Mouse (Mus musculus) hindbrain, embryonic 11.5 days (tissue): ENCODE results near the gene Lrrc57. TPM values are rescaled to one million over a fixed set of nuclear protein-coding genes. Genes with fewer than 3 reads are reported as not detected.
A peak's percentile ranks its signal among the peaks of the same experiment; 100 is the strongest.

ENCODE experiments used
- ATAC-seq: fragments of 200-750 bp; cut with Nextera tagmentation; 2 replicates; pipeline ENCODE4 v1.8.0; 2017; ENCODE audit warnings: mild to moderate bottlenecking, moderate TSS enrichment, moderate library complexity; ENCODE audit not compliant: low FRiP score
- DNase-seq: peaks from one replicate; pipeline ENCODE4 v3.0.0-alpha.2; 2015; ENCODE audit warnings: low spot score
- H3K27ac ChIP-seq: fragments of 300-500 bp; sonication (generic); 2 replicates; pipeline ENCODE4 v1.5.1; 2014; ENCODE audit warnings: mild to moderate bottlenecking, low read depth, low read length
- H3K27me3 ChIP-seq: fragments of 300-500 bp; sonication (generic); 2 replicates; pipeline ENCODE4 v1.6.1; 2014; ENCODE audit warnings: mild to moderate bottlenecking, low read length, moderate library complexity, mixed read lengths; ENCODE audit not compliant: control insufficient read depth, insufficient read depth
- H3K36me3 ChIP-seq: fragments of 300-500 bp; sonication (generic); 2 replicates; pipeline ENCODE4 v1.6.1; 2014; ENCODE audit warnings: mild to moderate bottlenecking, low read length, moderate library complexity, mixed read lengths; ENCODE audit not compliant: control insufficient read depth, insufficient read depth
- H3K4me1 ChIP-seq: fragments of 300-500 bp; sonication (generic); replicated peaks from 2 replicates; pipeline ENCODE4 v1.6.1; 2014; ENCODE audit warnings: low read length, mixed read lengths; ENCODE audit not compliant: control insufficient read depth, insufficient read depth
- H3K4me2 ChIP-seq: fragments of 300-500 bp; sonication (generic); replicated peaks from 2 replicates; pipeline ENCODE4 v1.6.1; 2014; ENCODE audit warnings: mild to moderate bottlenecking, low read depth, low read length
- H3K4me3 ChIP-seq: fragments of 300-500 bp; sonication (generic); 2 replicates; pipeline ENCODE4 v1.5.1; 2014; ENCODE audit warnings: low read depth, low read length
- H3K9ac ChIP-seq: fragments of 300-500 bp; sonication (generic); 2 replicates; pipeline ENCODE4 v1.6.1; 2014; ENCODE audit warnings: low read depth, low read length
- H3K9me3 ChIP-seq: fragments of 300-500 bp; sonication (generic); 2 replicates; pipeline ENCODE4 v1.6.1; 2016; ENCODE audit warnings: low read length; ENCODE audit not compliant: control insufficient read depth
- WGBS: fragments of 180-500 bp; shearing (Covaris S2); extraction: QIAGEN DNeasy Blood & Tissue Kit; methylation state at CpG from one replicate; pipeline ENCODE4 v1.1.7; 2014; 5-methylcytosine and 5-hydroxymethylcytosine counted together
- polyA plus RNA-seq: library from polyadenylated mRNA; unstranded; fragments of >200 nt; fragmentation: Nextera tagmentation; extraction: Ambion mirVana; gene quantifications from 2 replicates; pipeline ENCODE4 v1.2.1, GENCODE M21; 2014

Gene Lrrc57
- polyA plus RNA-seq, 1 experiment from 2014 or later, result 39.3 TPM

DNA sequence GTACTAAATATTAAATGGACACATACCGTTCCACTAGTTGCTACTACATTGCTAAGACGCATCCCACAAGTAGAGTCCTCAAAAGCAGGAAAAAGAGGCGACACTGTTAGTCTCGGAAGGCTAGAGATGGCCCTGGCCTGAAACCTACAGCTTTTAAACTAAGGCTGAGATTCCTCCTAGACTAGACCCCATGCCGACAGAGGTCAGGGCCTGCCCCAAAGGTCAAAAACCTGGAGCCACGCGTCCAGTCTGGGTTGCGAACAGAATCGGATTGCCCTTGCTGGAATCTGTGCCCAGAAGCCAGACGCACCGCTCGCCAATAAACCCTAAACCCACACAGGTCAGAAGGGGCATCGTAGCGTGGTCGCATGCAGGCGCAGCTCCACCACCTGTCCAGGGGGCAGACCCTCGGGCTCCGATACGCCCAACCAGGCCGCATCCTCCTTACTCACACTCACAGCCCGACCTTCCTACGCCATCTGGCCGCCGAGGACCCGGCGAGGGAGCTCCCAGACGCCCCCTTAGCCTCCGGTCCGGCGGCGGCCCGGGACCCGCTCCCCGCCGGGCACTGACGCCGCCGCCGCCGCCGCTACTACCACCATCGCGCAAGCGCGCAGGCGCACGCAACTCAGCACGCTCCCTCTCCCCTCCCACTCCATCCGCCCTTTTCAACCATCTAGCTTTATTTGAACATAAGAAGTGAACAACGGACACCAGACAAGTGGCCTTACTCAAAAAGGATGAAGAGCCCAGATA lies 45.9 kb downstream of the Lrrc57 start, which contains the start of gene Zfp106:
Gene Zfp106, minus strand, starts transcription at position 609 of the 756 bp plus-strand sequence.
- Histone ChIP-seq H3K27me3 (no peaks in the 10 kb centered on the region), H3K27ac (peak within 1 kb of the TSS; percentile 77), H3K36me3 (no peaks in the 10 kb centered on the region), H3K9ac (peak within 1 kb of the TSS; percentile 95), H3K9me3 (no peaks in the 10 kb centered on the region), H3K4me1 (0 out of 2 replicates have a peak, but pooled peaks cover 2% of the 10 kb centered on the region), H3K4me3 (peak within 1 kb of the TSS; percentile 90), H3K4me2 (peak within 1 kb of the TSS; percentile 78)
- under 1% methylated on average over 48 of the region's 50 CpGs for WGBS
- DNase-seq (peak; percentile 91), ATAC-seq (peak; percentile 86)

DNA sequence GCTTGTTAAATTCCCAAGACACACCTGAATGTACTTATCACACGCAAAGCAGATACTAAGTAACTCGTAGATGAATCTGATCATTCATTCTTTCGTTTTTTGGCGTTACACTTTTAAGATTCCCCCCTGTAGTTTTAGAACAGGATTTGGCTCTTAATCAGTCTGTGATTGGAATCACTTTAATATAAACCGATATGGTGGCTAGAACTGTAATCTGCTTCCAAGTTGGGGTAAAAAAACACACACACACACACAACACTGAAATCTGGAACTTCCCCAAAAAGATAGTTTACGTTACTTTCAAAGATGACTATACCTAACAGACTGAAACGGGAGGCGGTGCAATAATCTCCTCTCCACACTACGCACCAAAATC lies 46.5 kb downstream of the Lrrc57 start:
- H3K4me2 ChIP-seq, result peak overlapping the region; percentile 78
- no peaks in the 10 kb centered on the region for H3K4me1 ChIP-seq
- no peaks in the 10 kb centered on the region for H3K9me3 ChIP-seq
- peak overlapping the region; percentile 95 for H3K9ac ChIP-seq
- H3K4me3 ChIP-seq, result peak overlapping the region; percentile 90
- WGBS, result 29% methylated on average over 9 of the region's 9 CpGs
- H3K27ac ChIP-seq, result no peak overlapping the region
- no peaks in the 10 kb centered on the region for H3K36me3 ChIP-seq
- no peak for DNase-seq
- no peaks in the 10 kb centered on the region for H3K27me3 ChIP-seq
- no peak for ATAC-seq

GRCm38 (mm10) chr2:120561524-120561923 lies 47.8 kb downstream of the Lrrc57 start:
- H3K27ac ChIP-seq, result no peak overlapping the region
- no peaks in the 10 kb centered on the region for H3K4me1 ChIP-seq
- 94% methylated on average over 1 of the region's 1 CpGs for WGBS
- H3K9me3 ChIP-seq, result no peaks in the 10 kb centered on the region
- no peaks in the 10 kb centered on the region for H3K27me3 ChIP-seq
- H3K4me3 ChIP-seq, result no peak overlapping the region
- ATAC-seq, result no peak
- no peak overlapping the region for H3K4me2 ChIP-seq
- DNase-seq, result no peak
- no peaks in the 10 kb centered on the region for H3K36me3 ChIP-seq
- H3K9ac ChIP-seq, result no peak overlapping the region

DNA sequence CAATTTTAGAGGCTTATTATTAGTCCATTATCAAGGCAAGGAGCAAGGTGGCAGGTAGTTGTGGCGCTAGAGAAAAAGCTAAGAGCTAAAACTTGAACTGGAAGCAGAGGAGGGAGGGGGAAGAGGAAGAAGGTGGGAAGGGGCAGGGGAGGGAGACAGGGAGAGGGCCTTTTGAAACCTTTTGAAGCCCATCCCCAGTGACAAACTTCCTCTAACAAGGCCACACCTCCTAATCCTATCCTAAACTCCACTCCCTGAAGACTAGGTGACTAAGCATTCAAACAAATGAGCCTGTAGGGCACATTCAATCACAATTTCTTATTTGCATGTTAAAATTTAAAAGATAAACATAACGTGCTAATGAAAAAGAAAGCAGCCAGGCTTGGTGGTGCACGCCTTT lies 50.5 kb downstream of the Lrrc57 start:
- H3K27ac ChIP-seq, result no peak overlapping the region
- H3K4me2 ChIP-seq, result no peak overlapping the region
- no peaks in the 10 kb centered on the region for H3K27me3 ChIP-seq
- no peak overlapping the region for H3K9ac ChIP-seq
- WGBS, result 89% methylated on average over 3 of the region's 3 CpGs
- no peaks in the 10 kb centered on the region for H3K9me3 ChIP-seq
- H3K36me3 ChIP-seq, result no peaks in the 10 kb centered on the region
- no peaks in the 10 kb centered on the region for H3K4me1 ChIP-seq
- ATAC-seq (no peak), DNase-seq (no peak)
- no peak overlapping the region for H3K4me3 ChIP-seq

DNA sequence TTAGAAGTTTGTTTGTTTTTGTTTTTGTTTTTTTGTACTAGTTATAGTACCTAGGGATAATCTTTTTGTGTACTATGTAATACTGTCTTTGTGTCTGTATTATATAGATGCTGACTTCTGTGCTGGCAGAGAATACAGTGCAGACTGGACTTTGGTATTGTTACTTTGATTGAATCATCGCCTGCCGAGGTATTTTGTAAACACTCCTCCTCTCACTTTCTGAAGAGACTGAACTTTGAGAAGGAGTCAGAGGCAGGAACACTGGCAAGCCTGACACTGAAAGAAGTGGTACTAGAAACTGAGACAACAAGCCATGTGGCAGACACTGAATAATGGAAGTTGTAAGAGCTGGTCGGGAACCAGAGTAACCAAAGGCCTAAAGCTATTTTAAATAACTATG lies 52.5 kb downstream of the Lrrc57 start:
- Histone ChIP-seq H3K27me3 (no peaks in the 10 kb centered on the region), H3K9ac (no peak overlapping the region), H3K9me3 (no peaks in the 10 kb centered on the region), H3K4me3 (no peak overlapping the region), H3K27ac (no peak overlapping the region), H3K4me2 (no peak overlapping the region), H3K4me1 (no peaks in the 10 kb centered on the region), H3K36me3 (no peaks in the 10 kb centered on the region; the same call in 1 of the 2 replicates)
- WGBS, result 79% methylated on average over 3 of the region's 3 CpGs
- ATAC-seq (no peak), DNase-seq (no peak)

Other genes starting within 250 kb of the Lrrc57 start
- gene Ganc, start 205.6 kb downstream of the Lrrc57 start, polyA plus RNA-seq, result 8.8 and 9.2 TPM in 2 replicates
- 11.9 and 17.0 TPM in 2 replicates for gene Tmem87a, start 205.4 kb downstream of the Lrrc57 start, polyA plus RNA-seq
- gene Capn3, start 153.5 kb downstream of the Lrrc57 start, polyA plus RNA-seq, result 1.6 and 1.7 TPM in 2 replicates
- gene Zfp106, start 45.7 kb downstream of the Lrrc57 start, polyA plus RNA-seq, result 59.8 and 72.6 TPM in 2 replicates
- gene Snap23, start 41.8 kb downstream of the Lrrc57 start, polyA plus RNA-seq, result 47.3 and 55.3 TPM in 2 replicates
- gene Haus2, start 137 bp downstream of the Lrrc57 start, polyA plus RNA-seq, result 36.0 and 40.6 TPM in 2 replicates
- 3.5 and 6.4 TPM in 2 replicates for gene Stard9, start 19.6 kb upstream of the Lrrc57 start, polyA plus RNA-seq
- 5.6 and 7.1 TPM in 2 replicates for gene Cdan1, start 240.6 kb upstream of the Lrrc57 start, polyA plus RNA-seq
- gene Ttbk2, start 241.1 kb upstream of the Lrrc57 start, polyA plus RNA-seq, result 12.1 and 13.1 TPM in 2 replicates